Mouse (Mus musculus) spleen, adult 2 months (tissue): ENCODE measurements at regions not wholly inside any gene's neighbourhood (a gene's known extent, or its start where the extent isn't known, plus 50 kb on each side); places are given as distances from the start of the nearest gene placed in this dataset.

Experiments used
- CTCF ChIP-seq: fragments of 200-500 bp; IDR thresholded peaks from 2 replicates; pipeline ENCODE4 v1.5.1; 2011; ENCODE audit warnings: mild to moderate bottlenecking, inconsistent platforms; ENCODE audit not compliant: insufficient read depth, insufficient read length, insufficient replicate concordance; ENCODE audit errors: extremely low read depth
- POLR2A ChIP-seq: fragments of 200-500 bp; IDR thresholded peaks from 2 replicates; pipeline ENCODE4 v1.6.1; 2011; ENCODE audit warnings: low read depth, low read length, inconsistent platforms

GRCm38 (mm10) chr10:56486584-56486983, 109.5 kb downstream of the Gja1 start:
- no peak for TF ChIP-seq POLR2A
- TF ChIP-seq CTCF, result no peak
